In the genomic region with DNA sequence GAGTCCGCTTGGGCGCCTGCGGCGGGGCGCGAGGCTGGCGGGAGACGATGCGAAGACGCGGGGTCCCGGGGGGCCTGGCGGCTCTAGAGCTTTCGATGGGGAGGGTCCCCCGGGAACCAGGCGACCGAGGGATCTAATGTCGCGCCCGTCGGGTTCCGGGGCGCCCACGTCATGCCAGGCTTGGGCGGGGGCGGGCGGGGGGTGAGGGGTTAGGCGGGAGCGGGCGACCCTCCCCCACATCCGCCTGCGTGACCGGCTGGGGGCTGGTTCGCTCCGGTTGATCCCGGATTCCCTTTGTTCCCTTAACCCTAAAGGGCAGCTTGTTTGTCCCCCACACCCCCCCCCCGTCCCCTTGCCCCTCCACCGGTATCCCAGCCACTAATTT, we compare ENCODE assay signal across 8 mouse cellular contexts. TPM values are rescaled to one million over a fixed set of nuclear protein-coding genes. Genes with fewer than 3 reads are reported as not detected.
DNase-seq lines count a peak whose midpoint lies in the region; ATAC-seq and TF ChIP-seq lines count a peak whose summit lies in the region.

No protein-coding gene starts in this region.

- under 1% methylated on average over 27 of the region's 38 CpGs for WGBS in lung, embryonic 14.5 days
- under 1% methylated on average over 30 of the region's 38 CpGs for WGBS in intestine, embryonic 14.5 days
- WGBS in midbrain, embryonic 16.5 days, result under 1% methylated on average over 34 of the region's 38 CpGs

- H3K9ac ChIP-seq in lung, embryonic 14.5 days, result peak overlapping the region; percentile 99
- peak overlapping the region; percentile 99 for H3K9ac ChIP-seq in intestine, embryonic 14.5 days (ENCODE audit: low read length)
- H3K9ac ChIP-seq in midbrain, embryonic 16.5 days (ENCODE audit: low read depth, low read length), result peak overlapping the region; percentile 98

- TF ChIP-seq CTCF in lung, embryonic 14.5 days (IDR thresholded peaks at IDR 0.05; ENCODE audit: low read depth), result no peak

- peaks cover 6% of the 10 kb centered on the region; the same call in 1 of the 2 replicates for H3K36me3 ChIP-seq in lung, embryonic 14.5 days (ENCODE audit: insufficient read depth)
- no peaks in the 10 kb centered on the region for H3K36me3 ChIP-seq in intestine, embryonic 14.5 days (ENCODE audit: control insufficient read depth, insufficient read depth, low read length)
- H3K36me3 ChIP-seq in midbrain, embryonic 16.5 days (ENCODE audit: control insufficient read depth, insufficient read depth, low read length), result no peaks in the 10 kb centered on the region

- peak; percentile 76 for DNase-seq in lung, embryonic 14.5 days
- no peak for DNase-seq in lung, postnatal 36 days
- DNase-seq in embryo, embryonic 10.5 days (ENCODE audit: low spot score), result peak; percentile 85
- DNase-seq in intestine, embryonic 14.5 days (ENCODE audit: low spot score), result no peak
- no peak for DNase-seq in layer of hippocampus, adult 11-12 months (ENCODE audit: low spot score)
- DNase-seq in spleen, postnatal 36 days (ENCODE audit: low spot score in 2 of 2), result no peak
- no peak for DNase-seq in adrenal gland, postnatal 10 days

- H3K4me1 ChIP-seq in lung, embryonic 14.5 days (ENCODE audit: insufficient read depth), result peaks cover 3% of the 10 kb centered on the region; the same call in 1 of the 2 replicates
- peaks cover 14% of the 10 kb centered on the region for H3K4me1 ChIP-seq in intestine, embryonic 14.5 days (replicated peaks; ENCODE audit: control insufficient read depth, insufficient read depth, low read length)
- peaks cover 22% of the 10 kb centered on the region for H3K4me1 ChIP-seq in midbrain, embryonic 16.5 days (ENCODE audit: control insufficient read depth, insufficient read depth, low read length)

- ATAC-seq in lung, embryonic 14.5 days (ENCODE audit: insufficient read depth), result peak; percentile 83
- ATAC-seq in intestine, embryonic 14.5 days (replicated peaks; ENCODE audit: low FRiP score, low TSS enrichment, low read depth), result peak; percentile 69
- ATAC-seq in midbrain, embryonic 16.5 days, result peak; percentile 84

- no peaks in the 10 kb centered on the region for H3K9me3 ChIP-seq in lung, embryonic 14.5 days (ENCODE audit: low read depth, low read length)
- no peaks in the 10 kb centered on the region for H3K9me3 ChIP-seq in intestine, embryonic 14.5 days (ENCODE audit: control insufficient read depth, low read length)
- H3K9me3 ChIP-seq in midbrain, embryonic 16.5 days (replicated peaks; ENCODE audit: control insufficient read depth, low read length, poor library complexity, severe bottlenecking), result no peaks in the 10 kb centered on the region

- peak overlapping the region; percentile 96 for H3K4me3 ChIP-seq in lung, embryonic 14.5 days (ENCODE audit: low read depth, low read length)
- peak overlapping the region; percentile 94 for H3K4me3 ChIP-seq in intestine, embryonic 14.5 days (ENCODE audit: low read depth, low read length)
- peak overlapping the region; percentile 98 for H3K4me3 ChIP-seq in midbrain, embryonic 16.5 days (ENCODE audit: low read depth, low read length)

- H3K27ac ChIP-seq in lung, embryonic 14.5 days (ENCODE audit: low read depth), result peak overlapping the region; percentile 98
- H3K27ac ChIP-seq in intestine, embryonic 14.5 days (ENCODE audit: low read depth), result peak overlapping the region; percentile 96
- H3K27ac ChIP-seq in midbrain, embryonic 16.5 days (ENCODE audit: low read length), result peak overlapping the region; percentile 97

- H3K4me2 ChIP-seq in lung, embryonic 14.5 days, result peak overlapping the region; percentile 76
- H3K4me2 ChIP-seq in intestine, embryonic 14.5 days (ENCODE audit: low read length), result peak overlapping the region; percentile 73
- peak overlapping the region; percentile 89 for H3K4me2 ChIP-seq in midbrain, embryonic 16.5 days (ENCODE audit: low read length)

- H3K27me3 ChIP-seq in lung, embryonic 14.5 days (ENCODE audit: insufficient read depth, low read length), result no peaks in the 10 kb centered on the region
- H3K27me3 ChIP-seq in intestine, embryonic 14.5 days (replicated peaks; ENCODE audit: control insufficient read depth, insufficient read depth, low read length), result no peaks in the 10 kb centered on the region
- no peaks in the 10 kb centered on the region for H3K27me3 ChIP-seq in midbrain, embryonic 16.5 days (ENCODE audit: control insufficient read depth, insufficient read depth, low read depth, low read length)

RNA-seq across cellular contexts. Expression of gene Mapk1ip1l, which starts 0.3 kb away (rescaled TPM):
- polyA plus RNA-seq in lung, embryonic 14.5 days (2014; fragmentation: Nextera tagmentation; extraction: Ambion mirVana), result 97.1 and 101 TPM in 2 replicates
- 83.6 and 88.9 TPM in 2 replicates for polyA plus RNA-seq in intestine, embryonic 14.5 days (2014; fragmentation: Nextera tagmentation; extraction: Ambion mirVana)
- 47.3 and 51.3 TPM in 2 replicates for polyA plus RNA-seq in midbrain, embryonic 16.5 days (2015; fragmentation: Nextera tagmentation; extraction: Ambion mirVana)
- total RNA-seq in adrenal gland, postnatal 10 days (2021), result 10 to 100 TPM; 69.9 to 75.9 TPM

RNA-seq across cellular contexts. Expression of gene Socs4, which starts 21.7 kb away (rescaled TPM):
- 4.1 and 4.3 TPM in 2 replicates for polyA plus RNA-seq in lung, embryonic 14.5 days (2014; fragmentation: Nextera tagmentation; extraction: Ambion mirVana)
- polyA plus RNA-seq in intestine, embryonic 14.5 days (2014; fragmentation: Nextera tagmentation; extraction: Ambion mirVana), result 4.0 and 4.5 TPM in 2 replicates
- polyA plus RNA-seq in midbrain, embryonic 16.5 days (2015; fragmentation: Nextera tagmentation; extraction: Ambion mirVana), result 1.7 and 1.9 TPM in 2 replicates
- total RNA-seq in adrenal gland, postnatal 10 days (2021), result 10 to 100 TPM; 18.8 to 19.7 TPM

RNA-seq across cellular contexts. Expression of gene Wdhd1, which starts 21.7 kb away (rescaled TPM):
- 44.2 and 46.8 TPM in 2 replicates for polyA plus RNA-seq in lung, embryonic 14.5 days (2014; fragmentation: Nextera tagmentation; extraction: Ambion mirVana)
- polyA plus RNA-seq in intestine, embryonic 14.5 days (2014; fragmentation: Nextera tagmentation; extraction: Ambion mirVana), result 34.8 and 39.9 TPM in 2 replicates
- polyA plus RNA-seq in midbrain, embryonic 16.5 days (2015; fragmentation: Nextera tagmentation; extraction: Ambion mirVana), result 14.5 and 17.7 TPM in 2 replicates
- total RNA-seq in adrenal gland, postnatal 10 days (2021), result 10 to 100 TPM in 1 of 2 experiments, 1 to 10 TPM in 1; 6.9 to 10.0 TPM

Comparison
In these comparisons a context has a peak if more than half of its experiments do, and no peak if none do; other contexts are left out.
1. DNase-seq: peak in lung, embryonic 14.5 days (single experiment) and embryo, embryonic 10.5 days (single experiment); none in lung, postnatal 36 days (single experiment), intestine, embryonic 14.5 days (single experiment), layer of hippocampus, adult 11-12 months (single experiment), spleen, postnatal 36 days (0 of 2) and adrenal gland, postnatal 10 days (single experiment).
2. Peak in every context shown above with its lines, with median percentiles within 50 percentile points of each other: ATAC-seq, H3K27ac ChIP-seq, H3K4me2 ChIP-seq, H3K4me3 ChIP-seq and H3K9ac ChIP-seq.